Mouse (Mus musculus): ENCODE measurements at regions not wholly inside any gene's neighbourhood (a gene's known extent, or its start where the extent isn't known, plus 50 kb on each side); places are given as distances from the start of the nearest gene placed in this dataset.
"Not testable (repeated sequence)": the region's sequence is repeated elsewhere in the genome, so short reads cannot be mapped to it uniquely, and the experiment has no call there.

DNA sequence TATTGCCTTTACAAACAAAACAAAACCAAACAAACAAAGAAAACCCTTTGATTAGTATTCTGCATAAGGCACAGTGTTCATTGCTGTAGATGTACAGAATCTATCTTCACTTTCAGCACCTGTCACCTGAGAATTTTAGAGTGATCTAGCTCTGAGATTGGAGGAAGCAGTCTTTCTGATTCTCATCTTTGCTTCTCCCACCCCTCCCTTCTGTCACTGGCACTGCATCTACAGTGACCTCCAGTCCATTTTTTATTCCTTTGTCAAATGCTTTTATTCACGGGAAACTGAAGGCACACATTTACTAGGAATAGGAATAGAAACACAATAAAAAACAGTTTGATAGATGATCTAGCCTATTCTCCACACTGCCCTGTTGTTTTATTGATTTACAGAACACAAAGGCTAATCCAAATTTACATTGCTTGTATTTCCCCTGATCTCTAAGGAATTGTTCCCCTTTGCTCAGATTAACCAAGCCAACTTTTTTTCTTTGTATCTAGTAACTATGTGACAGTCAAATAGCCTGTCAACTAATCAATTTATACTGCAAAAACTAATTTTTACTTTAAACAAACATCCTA lies 488.2 kb upstream of the Stxbp6 start:
- Histone ChIP-seq H3K36me3 (no peaks in the 10 kb centered on the region), H3K4me3 (no peak overlapping the region), H3K4me1 (peaks cover 21% of the 10 kb centered on the region), H3K9me3 (replicated peaks) (no peaks in the 10 kb centered on the region), H3K27ac (no peak overlapping the region), H3K27me3 (ENCODE audit: low read depth, poor library complexity, severe bottlenecking) (no peaks in the 10 kb centered on the region)
- DNase-seq (ENCODE audit: low spot score) = no peak
- WGBS = 78% methylated on average over 1 of the region's 1 CpGs

DNA sequence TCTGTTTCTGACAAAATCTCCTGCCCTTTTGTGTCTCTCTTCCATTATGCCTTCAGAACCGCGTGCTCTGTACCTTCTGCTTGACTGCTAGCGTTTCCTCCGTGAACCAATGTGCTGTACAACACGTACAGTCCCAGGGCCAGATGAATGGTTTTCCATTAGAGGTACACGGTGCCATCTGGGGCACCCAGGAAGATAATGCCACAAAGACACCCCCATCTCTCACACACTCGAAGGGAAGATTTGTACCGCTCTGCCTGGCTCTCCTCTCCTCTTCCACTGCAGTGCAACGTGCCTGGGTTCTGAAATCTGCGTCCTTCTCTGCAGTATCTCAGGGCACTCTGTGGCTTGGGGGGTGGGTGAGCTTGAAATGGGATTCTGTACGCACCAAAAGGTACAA lies 487.4 kb upstream of the Stxbp6 start:
- H3K27me3 ChIP-seq (ENCODE audit: low read depth, poor library complexity, severe bottlenecking) = no peaks in the 10 kb centered on the region
- no peak for DNase-seq (ENCODE audit: low spot score)
- peaks cover 21% of the 10 kb centered on the region for H3K4me1 ChIP-seq
- H3K4me3 ChIP-seq = no peak overlapping the region
- 77% methylated on average over 11 of the region's 11 CpGs for WGBS
- no peaks in the 10 kb centered on the region for H3K36me3 ChIP-seq
- H3K9me3 ChIP-seq (replicated peaks) = no peaks in the 10 kb centered on the region
- peak overlapping the region; percentile 15; the same call in 1 of the 2 replicates for H3K27ac ChIP-seq

DNA sequence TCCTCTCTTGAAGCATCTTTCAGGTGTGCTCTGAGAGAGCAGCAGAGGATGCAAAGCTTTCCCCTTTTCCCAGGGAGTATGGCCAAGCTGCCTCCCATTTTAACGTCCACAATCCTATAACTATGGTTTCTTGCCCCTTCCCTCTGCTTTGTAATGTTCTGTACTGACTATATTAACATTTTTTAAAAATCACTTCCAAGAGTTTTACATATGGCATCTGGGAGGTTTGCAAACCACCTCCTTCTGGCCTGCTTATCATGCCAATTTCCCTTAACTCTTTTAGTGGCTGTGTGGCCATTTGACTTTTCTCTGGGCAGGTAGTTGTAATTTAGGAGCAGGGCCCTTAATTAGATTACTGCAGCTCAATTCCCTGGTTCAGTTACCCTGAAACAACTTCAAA lies 486.9 kb upstream of the Stxbp6 start:
- H3K27ac ChIP-seq = no peak overlapping the region; the same call in 1 of the 2 replicates
- no peak for DNase-seq (ENCODE audit: low spot score)
- no peak overlapping the region for H3K4me3 ChIP-seq
- no peaks in the 10 kb centered on the region for H3K36me3 ChIP-seq
- H3K4me1 ChIP-seq = peaks cover 21% of the 10 kb centered on the region
- H3K27me3 ChIP-seq (ENCODE audit: low read depth, poor library complexity, severe bottlenecking) = no peaks in the 10 kb centered on the region
- WGBS = 71% methylated on average over 1 of the region's 1 CpGs
- H3K9me3 ChIP-seq (replicated peaks) = no peaks in the 10 kb centered on the region

DNA sequence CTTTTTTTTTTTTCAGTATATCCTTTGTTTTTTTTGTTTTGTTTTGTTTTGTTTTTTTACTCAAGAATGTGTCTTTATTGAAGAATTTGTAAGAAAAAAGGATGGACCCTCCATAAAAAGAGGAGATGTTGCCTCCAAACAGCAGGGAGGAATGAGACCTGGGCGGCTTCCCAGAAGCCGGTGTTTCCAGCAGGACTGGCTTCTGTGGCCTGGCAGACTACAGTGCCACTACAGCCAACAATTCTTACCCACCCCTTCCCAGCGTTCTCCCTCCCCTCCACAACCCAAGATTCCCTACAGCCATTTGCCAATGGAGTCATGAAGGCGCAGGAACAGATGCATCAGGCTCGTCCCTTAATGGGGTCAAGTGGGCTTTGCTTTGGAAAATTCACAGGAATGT lies 475.4 kb upstream of the Stxbp6 start:
- not testable (repeated sequence) for H3K9me3 ChIP-seq (replicated peaks); H3K36me3 ChIP-seq; H3K4me3 ChIP-seq; H3K4me1 ChIP-seq; H3K27me3 ChIP-seq (ENCODE audit: low read depth, poor library complexity, severe bottlenecking); DNase-seq (ENCODE audit: low spot score); H3K27ac ChIP-seq
- 82% methylated on average over 5 of the region's 5 CpGs for WGBS

DNA sequence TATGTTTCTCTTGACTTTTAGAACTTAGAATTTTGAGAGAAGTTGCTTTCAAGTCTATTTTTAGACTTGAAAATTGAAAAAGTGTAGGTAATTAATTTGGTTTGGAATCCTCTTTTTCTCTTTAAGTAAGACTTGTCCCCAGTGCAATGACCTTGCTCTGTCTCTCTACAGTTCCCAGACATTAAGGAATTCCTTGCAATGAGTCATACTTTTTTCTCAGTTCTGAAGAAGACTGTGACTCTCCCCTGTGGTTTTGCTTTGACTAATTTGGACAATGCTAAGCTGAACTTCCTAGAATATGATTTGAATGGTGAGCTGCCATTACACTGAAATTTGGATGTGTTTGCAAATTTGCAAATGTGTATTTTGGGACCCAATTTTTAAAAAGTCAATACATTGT lies 445.0 kb upstream of the Stxbp6 start:
- Histone ChIP-seq H3K4me1 (no peaks in the 10 kb centered on the region), H3K36me3 (no peaks in the 10 kb centered on the region), H3K9me3 (replicated peaks) (no peaks in the 10 kb centered on the region), H3K27ac (no peak overlapping the region), H3K27me3 (ENCODE audit: low read depth, poor library complexity, severe bottlenecking) (no peaks in the 10 kb centered on the region), H3K4me3 (no peak overlapping the region)
- no peak for DNase-seq (ENCODE audit: low spot score)

DNA sequence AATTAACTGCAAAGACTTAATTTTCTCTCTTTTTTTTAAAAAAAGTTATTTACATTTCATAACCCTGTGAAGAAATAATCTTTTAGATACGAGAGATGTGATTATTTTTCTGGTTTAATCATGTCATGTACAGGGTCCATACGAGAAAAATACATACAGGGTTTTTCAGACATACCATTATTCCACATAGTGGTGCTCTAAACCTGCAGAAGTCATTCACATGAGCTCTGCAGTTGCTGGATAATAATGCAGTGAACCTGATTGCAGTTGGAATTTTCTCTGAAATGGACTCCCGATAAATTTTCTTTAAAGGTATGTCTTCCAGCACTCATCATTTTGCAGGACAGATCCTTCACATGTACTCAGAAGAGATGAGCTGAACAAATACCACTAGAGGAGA lies 439.9 kb upstream of the Stxbp6 start:
- Histone ChIP-seq H3K4me3 (no peak overlapping the region), H3K27ac (no peak overlapping the region), H3K27me3 (ENCODE audit: low read depth, poor library complexity, severe bottlenecking) (no peaks in the 10 kb centered on the region), H3K4me1 (no peaks in the 10 kb centered on the region), H3K36me3 (no peaks in the 10 kb centered on the region), H3K9me3 (replicated peaks) (no peaks in the 10 kb centered on the region)
- no peak for DNase-seq (ENCODE audit: low spot score)
- 84% methylated on average over 3 of the region's 3 CpGs for WGBS

DNA sequence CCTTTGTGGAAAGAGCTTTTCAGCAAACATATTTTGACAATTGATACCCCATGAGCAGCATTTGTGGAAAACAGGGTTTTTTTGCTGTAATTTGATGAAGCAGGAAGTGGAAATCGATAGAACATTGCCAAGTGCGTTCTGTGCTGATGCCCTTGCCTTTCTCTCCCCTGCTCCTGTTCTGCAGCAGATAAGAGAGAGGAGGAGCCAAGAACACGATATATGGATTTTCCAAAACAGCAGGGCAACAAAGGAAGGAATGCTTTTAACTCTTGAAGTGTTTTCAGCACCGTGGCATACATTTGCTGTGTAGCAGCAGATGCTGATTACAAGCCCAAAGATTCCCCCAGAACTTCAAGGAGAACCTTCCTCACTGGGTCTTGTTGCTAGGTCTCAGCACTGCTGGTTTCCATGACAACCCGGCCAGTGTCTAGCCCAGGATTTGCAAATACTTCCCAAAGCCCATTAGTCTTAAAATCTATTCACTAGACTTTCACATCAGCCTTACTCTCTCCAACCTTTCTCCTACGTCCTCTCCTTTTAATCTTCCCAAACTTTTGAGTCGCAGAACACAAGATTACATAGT lies 433.0 kb upstream of the Stxbp6 start:
- no peak for DNase-seq (ENCODE audit: low spot score)
- Histone ChIP-seq H3K4me1 (no peaks in the 10 kb centered on the region), H3K36me3 (no peaks in the 10 kb centered on the region), H3K9me3 (replicated peaks) (no peaks in the 10 kb centered on the region), H3K4me3 (no peak overlapping the region), H3K27ac (no peak overlapping the region), H3K27me3 (ENCODE audit: low read depth, poor library complexity, severe bottlenecking) (no peaks in the 10 kb centered on the region)
- WGBS = 62% methylated on average over 7 of the region's 7 CpGs

DNA sequence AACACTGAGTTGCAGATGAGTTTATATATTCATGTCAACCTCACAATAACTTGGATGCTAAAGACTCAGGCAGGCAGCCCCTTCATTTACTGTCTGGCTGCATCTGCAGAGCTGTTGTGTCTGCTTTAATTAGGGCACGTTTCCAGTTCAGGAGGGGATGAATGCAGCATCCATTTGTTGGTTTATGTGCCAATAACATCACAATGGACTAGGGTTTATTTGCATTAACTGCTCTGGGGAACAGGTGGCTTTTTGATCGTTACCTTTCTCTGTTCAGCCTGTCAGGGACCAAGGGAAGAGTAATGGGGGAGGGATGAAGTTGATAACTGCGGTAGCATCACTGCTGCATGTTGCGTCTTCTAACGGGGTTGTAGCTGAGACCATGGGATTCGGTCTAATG lies 425.3 kb upstream of the Stxbp6 start:
- Histone ChIP-seq H3K27me3 (ENCODE audit: low read depth, poor library complexity, severe bottlenecking) (no peaks in the 10 kb centered on the region), H3K4me1 (no peaks in the 10 kb centered on the region), H3K9me3 (replicated peaks) (no peaks in the 10 kb centered on the region), H3K4me3 (no peak overlapping the region), H3K27ac (no peak overlapping the region), H3K36me3 (no peaks in the 10 kb centered on the region)
- no peak for DNase-seq (ENCODE audit: low spot score)
- WGBS = 76% methylated on average over 6 of the region's 6 CpGs

DNA sequence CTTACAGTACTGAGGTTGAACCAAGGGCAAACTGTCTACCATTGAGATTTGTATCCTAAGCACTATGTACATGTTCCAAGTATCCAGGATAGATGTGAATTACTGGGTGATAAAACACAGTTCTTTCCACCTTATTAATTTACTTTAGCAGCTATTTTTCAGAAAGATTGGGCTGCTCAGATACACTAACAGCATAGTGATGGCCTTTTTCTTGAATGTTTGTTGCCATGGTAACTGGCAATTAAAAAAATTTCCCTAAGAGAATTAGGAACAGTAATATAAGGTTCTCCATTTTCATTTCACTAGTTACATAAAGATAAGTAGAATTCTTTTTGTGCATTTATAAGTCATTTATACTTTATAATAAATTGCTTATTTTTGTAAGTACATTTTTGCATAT lies 423.7 kb upstream of the Stxbp6 start:
- Histone ChIP-seq H3K27ac (no peak overlapping the region), H3K36me3 (no peaks in the 10 kb centered on the region), H3K4me3 (no peak overlapping the region), H3K27me3 (ENCODE audit: low read depth, poor library complexity, severe bottlenecking) (no peaks in the 10 kb centered on the region), H3K4me1 (no peaks in the 10 kb centered on the region), H3K9me3 (replicated peaks) (no peaks in the 10 kb centered on the region)
- DNase-seq (ENCODE audit: low spot score) = no peak

DNA sequence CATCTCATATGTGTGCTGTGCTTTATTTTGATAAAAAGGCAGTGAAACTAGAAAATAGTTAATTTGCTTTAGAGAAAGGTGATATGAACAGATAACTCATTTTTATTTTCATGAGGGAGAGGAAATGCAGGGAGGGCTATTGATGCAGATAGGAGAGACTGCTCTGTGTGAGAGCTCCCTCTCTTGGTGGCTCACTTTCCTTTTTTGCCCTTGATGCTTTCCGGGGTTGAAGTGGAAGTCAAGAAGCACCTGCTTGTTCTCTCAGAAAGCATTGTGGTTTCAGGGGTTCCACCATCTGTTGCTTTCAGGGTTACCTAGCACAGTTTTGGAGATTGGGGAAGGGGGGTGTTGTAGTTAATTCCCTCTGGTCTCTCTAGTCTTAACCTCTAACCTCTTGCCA lies 414.5 kb upstream of the Stxbp6 start:
- Histone ChIP-seq H3K4me1 (no peaks in the 10 kb centered on the region), H3K36me3 (no peaks in the 10 kb centered on the region), H3K27me3 (ENCODE audit: low read depth, poor library complexity, severe bottlenecking) (no peaks in the 10 kb centered on the region), H3K9me3 (replicated peaks) (no peaks in the 10 kb centered on the region), H3K27ac (no peak overlapping the region), H3K4me3 (no peak overlapping the region)
- DNase-seq (ENCODE audit: low spot score) = no peak
- 74% methylated on average over 1 of the region's 1 CpGs for WGBS

DNA sequence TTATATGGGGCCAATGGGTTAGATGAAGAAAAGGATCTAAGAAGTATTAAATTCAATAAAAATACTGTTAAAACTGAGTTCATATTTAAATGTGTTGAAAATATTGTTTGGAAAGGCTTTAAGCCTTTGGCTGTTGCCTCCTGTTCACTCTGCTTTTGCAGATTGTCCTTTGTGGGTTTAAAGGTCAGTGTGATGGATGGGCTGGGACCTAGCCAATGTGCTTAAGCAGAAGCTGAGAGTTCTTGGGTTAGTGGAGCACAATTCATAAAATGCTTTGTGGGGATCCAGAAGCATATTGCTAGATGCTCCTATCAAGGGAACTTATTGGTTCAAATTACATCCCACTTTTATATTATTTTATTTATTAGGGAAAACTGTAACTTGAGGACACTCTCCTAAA lies 402.4 kb upstream of the Stxbp6 start:
- H3K27ac ChIP-seq = no peak overlapping the region
- H3K36me3 ChIP-seq = no peaks in the 10 kb centered on the region
- no peaks in the 10 kb centered on the region for H3K4me1 ChIP-seq

DNA sequence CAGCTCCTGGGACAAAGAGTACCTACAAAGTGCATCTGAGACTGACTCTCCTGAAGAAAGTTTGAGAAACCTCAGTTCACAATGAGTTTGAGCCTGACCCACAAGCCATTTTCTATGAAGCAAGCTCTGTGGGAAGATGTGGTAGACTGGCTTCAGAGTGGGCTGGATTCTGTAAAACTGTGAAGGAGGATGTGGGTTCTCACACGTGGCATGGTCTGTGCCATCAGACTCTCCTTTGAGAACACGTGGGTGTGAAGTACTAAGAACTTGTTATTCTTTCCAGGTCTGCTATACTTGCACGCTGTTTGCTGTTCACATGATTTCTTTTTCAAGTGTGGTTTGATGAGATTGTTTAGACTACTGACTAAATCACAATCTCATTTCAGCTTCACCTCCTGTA lies 393.6 kb upstream of the Stxbp6 start:
- Histone ChIP-seq H3K4me3 (no peak overlapping the region), H3K4me1 (no peaks in the 10 kb centered on the region), H3K36me3 (no peaks in the 10 kb centered on the region), H3K27me3 (ENCODE audit: low read depth, poor library complexity, severe bottlenecking) (no peaks in the 10 kb centered on the region), H3K27ac (no peak overlapping the region), H3K9me3 (replicated peaks) (no peaks in the 10 kb centered on the region)
- 74% methylated on average over 3 of the region's 3 CpGs for WGBS
- DNase-seq (ENCODE audit: low spot score) = no peak

More for the DNA sequence above, 402.4 kb upstream of the Stxbp6 start:
- H3K27me3 ChIP-seq (ENCODE audit: low read depth, poor library complexity, severe bottlenecking) = no peaks in the 10 kb centered on the region
- H3K9me3 ChIP-seq (replicated peaks) = no peaks in the 10 kb centered on the region
- no peak overlapping the region for H3K4me3 ChIP-seq
- DNase-seq (ENCODE audit: low spot score) = no peak

DNA sequence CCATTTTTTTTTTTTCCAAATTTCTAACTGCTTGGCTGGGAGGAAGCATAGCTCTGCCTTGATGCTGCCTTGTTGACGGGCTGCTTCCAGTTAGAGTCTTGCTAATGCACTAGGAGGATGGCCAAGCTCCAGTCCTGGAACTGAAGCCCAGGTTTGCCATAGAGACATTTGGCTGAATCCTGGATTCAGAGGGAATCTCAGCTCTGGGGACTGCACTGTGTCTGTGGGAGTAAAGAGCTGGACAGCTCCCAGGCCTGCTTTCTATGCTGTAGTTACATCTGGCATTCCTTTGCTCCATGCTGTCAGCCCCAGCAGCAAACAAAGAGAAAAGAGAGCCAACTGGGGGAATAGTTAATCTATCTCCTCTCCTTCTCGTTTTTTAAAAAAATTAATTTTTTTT lies 392.5 kb upstream of the Stxbp6 start:
- Histone ChIP-seq H3K4me3 (no peak overlapping the region), H3K36me3 (no peaks in the 10 kb centered on the region), H3K27ac (no peak overlapping the region), H3K9me3 (replicated peaks) (no peaks in the 10 kb centered on the region), H3K27me3 (ENCODE audit: low read depth, poor library complexity, severe bottlenecking) (no peaks in the 10 kb centered on the region), H3K4me1 (no peaks in the 10 kb centered on the region)
- peak; percentile 35 for DNase-seq (ENCODE audit: low spot score)
- WGBS = 55% methylated on average over 2 of the region's 2 CpGs

DNA sequence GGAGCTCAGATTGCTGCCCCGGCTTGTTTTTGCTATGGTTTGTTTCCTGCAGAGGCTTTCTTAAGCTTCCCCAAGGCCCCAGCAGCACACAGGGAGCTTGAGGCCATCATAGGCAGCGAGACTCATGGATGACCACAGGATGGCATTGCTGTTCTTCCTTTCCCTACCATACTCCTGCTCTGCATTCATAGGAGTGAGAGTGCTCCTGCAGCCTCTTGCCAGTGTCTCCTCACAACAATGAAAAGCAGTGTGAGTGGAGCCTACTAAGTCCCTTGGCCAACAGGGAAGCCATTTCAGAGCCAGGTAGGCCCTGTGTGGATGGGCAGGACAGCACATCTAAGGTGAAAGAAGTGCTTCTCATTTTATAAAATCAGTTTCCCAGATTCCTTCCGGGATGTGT lies 391.6 kb upstream of the Stxbp6 start:
- H3K27me3 ChIP-seq (ENCODE audit: low read depth, poor library complexity, severe bottlenecking) = no peaks in the 10 kb centered on the region
- 78% methylated on average over 3 of the region's 3 CpGs for WGBS
- H3K27ac ChIP-seq = no peak overlapping the region
- H3K9me3 ChIP-seq (replicated peaks) = no peaks in the 10 kb centered on the region
- DNase-seq (ENCODE audit: low spot score) = no peak
- no peak overlapping the region for H3K4me3 ChIP-seq
- no peaks in the 10 kb centered on the region for H3K4me1 ChIP-seq
- H3K36me3 ChIP-seq = no peaks in the 10 kb centered on the region

Measured in limb, embryonic 10.5 days (tissue).